Mouse (Mus musculus): Measurements from ENCODE around the gene Wdr74. TPM values are rescaled to one million over a fixed set of nuclear protein-coding genes. Genes with fewer than 3 reads are reported as not detected.
A peak's percentile ranks its signal among the peaks of the same experiment; 100 is the strongest.

Gene Wdr74
- total RNA-seq, 1 experiment from 2014 or later = 56.6 TPM

DNA sequence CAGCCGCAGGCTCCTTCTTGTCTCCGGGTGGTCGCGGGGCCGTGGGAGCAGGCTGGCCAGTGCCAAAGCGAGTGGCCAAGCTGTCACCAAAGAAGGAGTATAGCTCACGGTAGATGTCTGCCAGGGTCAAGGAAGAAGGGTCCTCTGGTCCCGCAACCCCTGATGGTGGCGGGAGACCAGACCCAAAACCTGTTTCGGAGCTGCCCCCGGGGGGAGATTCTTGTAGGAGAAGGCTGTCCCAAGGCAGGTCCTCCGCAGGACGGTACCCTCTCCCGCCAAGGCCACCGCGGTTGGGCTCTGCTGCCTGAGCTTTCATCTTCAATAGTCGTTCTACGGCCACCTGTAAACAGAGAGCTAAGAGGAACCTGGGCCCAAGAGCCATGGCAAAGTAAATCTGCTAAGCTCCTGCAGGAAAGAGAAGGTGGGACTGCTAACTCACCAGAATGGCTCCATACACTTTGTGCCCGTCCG is 39.4 kb downstream of the Wdr74 start:
- ATAC-seq (replicated peaks; ENCODE audit: insufficient number of reproducible peaks, low FRiP score, low TSS enrichment, poor library complexity, severe bottlenecking) = no peak

DNA sequence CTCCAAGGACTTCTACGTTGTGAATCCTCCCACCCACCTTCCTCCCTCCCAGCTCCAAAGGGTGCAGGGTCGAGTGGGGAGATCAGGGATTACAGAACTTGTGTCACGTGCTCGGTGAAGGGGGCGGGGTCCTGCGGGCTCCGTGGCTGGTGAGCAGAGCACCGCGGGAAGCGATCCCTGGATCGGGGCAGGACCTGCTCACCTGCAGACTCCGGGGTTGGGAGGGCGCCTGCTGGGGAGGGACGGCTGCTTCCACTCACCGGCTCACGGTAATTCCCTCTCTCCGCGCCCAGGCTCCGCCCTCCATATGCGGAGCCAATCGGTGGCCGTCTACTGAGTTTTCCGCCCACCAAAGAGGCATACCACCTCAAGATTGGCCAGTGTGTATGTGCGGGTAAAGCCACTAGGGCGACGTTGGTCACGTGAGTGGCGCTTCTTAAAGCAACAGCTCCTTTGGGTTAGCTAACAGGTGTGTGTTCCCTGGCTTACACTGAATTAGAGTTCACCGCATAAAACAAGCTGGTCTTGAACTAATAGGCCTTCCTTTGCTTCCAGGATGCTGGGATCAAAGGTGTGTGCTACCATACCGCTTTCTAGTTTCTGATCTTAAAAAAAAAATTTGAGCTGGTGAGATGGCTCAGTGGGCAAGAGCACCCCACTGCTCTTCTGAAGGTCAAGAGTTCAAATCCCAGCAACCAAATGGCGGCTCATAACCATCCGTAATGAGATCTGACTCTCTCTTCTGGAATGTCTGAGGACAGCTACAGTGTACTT is 50.6 kb downstream of the Wdr74 start, which contains the start of gene Taf6l:
Taf6l (minus strand) TSS at position 410 of the 774 bp plus-strand sequence.
- ATAC-seq (replicated peaks; ENCODE audit: insufficient number of reproducible peaks, low FRiP score, low TSS enrichment, poor library complexity, severe bottlenecking) = peak; percentile 98

DNA sequence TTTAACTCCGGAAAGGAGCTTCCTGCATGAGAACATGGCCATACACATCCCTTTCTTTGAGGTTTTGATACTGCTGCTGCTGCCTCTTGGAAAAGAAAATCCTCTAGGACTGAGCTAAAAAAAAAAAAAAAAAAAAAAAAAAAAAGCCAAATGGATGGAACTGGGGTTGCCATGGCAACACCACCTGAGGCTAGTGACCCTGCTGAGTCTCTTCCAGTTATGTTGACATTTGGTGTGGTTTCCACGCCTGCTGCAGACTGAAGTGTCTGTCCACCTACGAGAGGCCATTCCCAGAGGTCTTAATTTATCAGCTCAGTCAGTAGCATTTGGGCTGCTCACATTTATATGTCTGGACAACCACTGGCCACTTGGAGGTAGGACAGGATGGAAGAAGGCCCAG is 52.9 kb downstream of the Wdr74 start:
- no peak for ATAC-seq (replicated peaks; ENCODE audit: insufficient number of reproducible peaks, low FRiP score, low TSS enrichment, poor library complexity, severe bottlenecking)

DNA sequence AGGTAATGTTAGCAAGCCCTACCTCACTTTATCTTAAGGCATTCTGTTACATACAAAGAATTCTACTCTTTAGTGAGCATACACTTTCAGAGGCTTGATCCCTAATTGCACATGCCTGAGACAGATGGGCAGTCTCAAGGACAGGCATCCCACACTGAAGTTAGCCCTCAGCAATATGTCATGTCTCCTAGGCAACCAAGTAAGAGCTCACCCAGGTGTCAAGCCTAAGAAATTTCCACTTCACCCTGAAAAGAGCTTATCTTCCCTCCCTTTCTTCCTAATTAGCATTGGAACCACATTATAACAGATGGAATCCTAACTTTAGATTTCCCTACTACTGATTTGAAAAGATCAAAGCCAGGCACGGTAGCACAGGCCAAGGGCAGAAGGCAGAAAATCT is 53.5 kb downstream of the Wdr74 start:
- ATAC-seq (replicated peaks; ENCODE audit: insufficient number of reproducible peaks, low FRiP score, low TSS enrichment, poor library complexity, severe bottlenecking) = no peak

DNA sequence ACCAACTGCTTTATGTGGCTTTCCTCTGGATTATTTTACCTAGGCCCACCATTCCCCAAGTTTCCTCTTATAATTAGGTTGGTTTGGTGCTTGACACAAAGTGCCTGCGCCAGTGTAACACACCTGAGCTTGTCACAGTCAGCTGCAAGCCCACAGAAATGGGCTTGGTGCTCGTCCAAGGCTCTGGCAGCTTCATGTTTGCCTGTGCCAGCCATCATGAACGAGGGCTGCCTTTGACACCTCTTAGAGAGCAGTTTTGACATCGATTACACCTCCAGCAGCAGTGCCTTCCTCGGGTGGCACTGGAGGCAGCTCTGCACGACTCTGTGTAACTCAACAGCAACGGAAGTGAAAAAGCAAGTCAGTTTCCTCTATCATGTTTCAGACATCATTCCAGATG is 54.5 kb downstream of the Wdr74 start:
- no peak for ATAC-seq (replicated peaks; ENCODE audit: insufficient number of reproducible peaks, low FRiP score, low TSS enrichment, poor library complexity, severe bottlenecking)

Other genes starting within 250 kb of the Wdr74 start
- gene Slc22a8, start 144.6 kb upstream of the Wdr74 start, total RNA-seq (2017) = 0.21 TPM in 1 of 3 replicates, not detected in the others
- gene Slc22a6, start 117.8 kb upstream of the Wdr74 start, total RNA-seq (2017) = not detected in 3 replicates
- not detected in 3 replicates for gene Chrm1, start 72.0 kb upstream of the Wdr74 start, total RNA-seq (2017)
- 61.4 to 198 TPM (median 77.3 TPM) in 3 replicates for gene Slc3a2, start 12.5 kb upstream of the Wdr74 start, total RNA-seq (2017)
- gene 1700092M07Rik, start 4.9 kb downstream of the Wdr74 start, total RNA-seq (2017) = 1.9 to 2.8 TPM in 2 of 3 replicates, not detected in the other
- 105 to 173 TPM (median 138 TPM) in 3 replicates for gene Stx5a, start 5.6 kb downstream of the Wdr74 start, total RNA-seq (2017)
- 85.6 to 138 TPM (median 127 TPM) in 3 replicates for gene Nxf1, start 21.2 kb downstream of the Wdr74 start, total RNA-seq (2017)
- gene Tmem223, start 35.2 kb downstream of the Wdr74 start, total RNA-seq (2017) = 10.2 to 19.0 TPM (median 12.6 TPM) in 3 replicates
- gene Tmem179b, start 38.6 kb downstream of the Wdr74 start, total RNA-seq (2017) = 86.6 to 115 TPM (median 101 TPM) in 3 replicates
- 2.0 to 11.4 TPM (median 4.5 TPM) in 3 replicates for gene Taf6l, start 50.6 kb downstream of the Wdr74 start, total RNA-seq (2017)
- gene Polr2g, start 62.8 kb downstream of the Wdr74 start, total RNA-seq (2017) = 31.6 to 48.4 TPM (median 47.3 TPM) in 3 replicates
- 0.85 to 1.2 TPM (median 1.1 TPM) in 3 replicates for gene Zbtb3, start 66.7 kb downstream of the Wdr74 start, total RNA-seq (2017)
- gene Ttc9c, start 83.5 kb downstream of the Wdr74 start, total RNA-seq (2017) = 40.1 to 52.8 TPM (median 48.3 TPM) in 3 replicates
- gene Hnrnpul2, start 84.2 kb downstream of the Wdr74 start, total RNA-seq (2017) = 84.4 to 149 TPM (median 101 TPM) in 3 replicates
- gene AC129217.1, start 93.9 kb downstream of the Wdr74 start, total RNA-seq (2017) = 40.4 to 54.5 TPM (median 44.1 TPM) in 3 replicates
- gene Bscl2, start 101.6 kb downstream of the Wdr74 start, total RNA-seq (2017) = 25.1 to 34.8 TPM (median 30.9 TPM) in 3 replicates
- gene Gng3, start 103.4 kb downstream of the Wdr74 start, total RNA-seq (2017) = 0.39 to 0.64 TPM in 2 of 3 replicates, not detected in the other
- gene Lrrn4cl, start 114.9 kb downstream of the Wdr74 start, total RNA-seq (2017) = 0.10 to 0.78 TPM (median 0.32 TPM) in 3 replicates
- 200 to 274 TPM (median 220 TPM) in 3 replicates for gene Ubxn1, start 135.7 kb downstream of the Wdr74 start, total RNA-seq (2017)
- 45.0 to 55.1 TPM (median 54.5 TPM) in 3 replicates for gene Uqcc3, start 145.1 kb downstream of the Wdr74 start, total RNA-seq (2017)
- gene Lbhd1, start 147.9 kb downstream of the Wdr74 start, total RNA-seq (2017) = 18.1 to 52.5 TPM (median 21.3 TPM) in 3 replicates
- gene Gm49403, start 148.1 kb downstream of the Wdr74 start, total RNA-seq (2017) = not detected in 3 replicates
- gene 1810009A15Rik, start 153.0 kb downstream of the Wdr74 start, total RNA-seq (2017) = 62.5 to 90.9 TPM (median 65.3 TPM) in 3 replicates
- not detected in 3 replicates for gene Gm49416, start 153.1 kb downstream of the Wdr74 start, total RNA-seq (2017)
- gene Ints5, start 157.2 kb downstream of the Wdr74 start, total RNA-seq (2017) = 5.8 to 9.1 TPM (median 7.4 TPM) in 3 replicates
- gene Ganab, start 162.2 kb downstream of the Wdr74 start, total RNA-seq (2017) = 57.5 to 87.0 TPM (median 59.6 TPM) in 3 replicates
- 34.2 to 75.8 TPM (median 50.2 TPM) in 3 replicates for gene B3gat3, start 184.5 kb downstream of the Wdr74 start, total RNA-seq (2017)
- 2.1 to 7.6 TPM (median 3.6 TPM) in 3 replicates for gene Rom1, start 193.5 kb downstream of the Wdr74 start, total RNA-seq (2017)
- gene Eml3, start 193.7 kb downstream of the Wdr74 start, total RNA-seq (2017) = 39.3 to 101 TPM (median 62.5 TPM) in 3 replicates
- 129 to 201 TPM (median 158 TPM) in 3 replicates for gene Mta2, start 206.0 kb downstream of the Wdr74 start, total RNA-seq (2017)
- 14.8 to 16.9 TPM (median 16.7 TPM) in 3 replicates for gene Tut1, start 218.0 kb downstream of the Wdr74 start, total RNA-seq (2017)
- gene Eef1g, start 231.2 kb downstream of the Wdr74 start, total RNA-seq (2017) = 313 to 352 TPM (median 341 TPM) in 3 replicates